Mouse (Mus musculus) MEL (cell line): ENCODE measurements around the gene Rrm1. TPM values are rescaled to one million over a fixed set of nuclear protein-coding genes. Genes with fewer than 3 reads are reported as not detected.

Experiments
- DNase-seq: peaks from one replicate; pipeline ENCODE4 v3.0.0; 2011; ENCODE audit warnings: low read depth, low spot score
- H3K27ac ChIP-seq: 2 replicates; pipeline ENCODE4 v1.5.1; 2012; ENCODE audit warnings: low read depth, mild to moderate bottlenecking, control low read depth, low read length, moderate library complexity; ENCODE audit not compliant: control insufficient read depth
- H3K27me3 ChIP-seq, 2 experiments: fragments of 150-350 bp in 1 of 2; sonication (generic) in 1 of 2; 2 replicates each; pipeline ENCODE4 v1.6.1; 2012; ENCODE audit warnings: low read length in 2 of 2, mild to moderate bottlenecking in 2 of 2, improper control_type of control experiment in 1 of 2, moderate library complexity in 1 of 2; ENCODE audit not compliant: insufficient read depth in 2 of 2, control insufficient read depth in 1 of 2
- H3K36me3 ChIP-seq, 2 experiments: 2 replicates each; pipeline ENCODE4 v1.6.1; 2012 to 2014; ENCODE audit warnings: low read length in 2 of 2, improper control_type of control experiment in 1 of 2, inconsistent platforms in 1 of 2, mild to moderate bottlenecking in 1 of 2; ENCODE audit not compliant: insufficient read depth in 2 of 2, control insufficient read depth in 1 of 2
- H3K4me1 ChIP-seq, 2 experiments: fragments of 150-350 bp in 1 of 2; sonication (generic) in 1 of 2; 2 replicates each; pipeline ENCODE4 v1.6.1; 2012; ENCODE audit warnings: low read length in 2 of 2, improper control_type of control experiment in 1 of 2, mild to moderate bottlenecking in 1 of 2; ENCODE audit not compliant: insufficient read depth in 2 of 2, control insufficient read depth in 1 of 2
- H3K4me3 ChIP-seq, 2 experiments: fragments of 150-350 bp in 1 of 2; sonication (generic) in 1 of 2; 2 replicates each; pipeline ENCODE4 v1.5.1; 2012; ENCODE audit warnings: low read depth in 2 of 2, low read length in 2 of 2, mild to moderate bottlenecking in 2 of 2, moderate library complexity in 2 of 2, control low read depth in 1 of 2, improper control_type of control experiment in 1 of 2; ENCODE audit not compliant: control insufficient read depth in 1 of 2, insufficient read depth in 1 of 2
- H3K79me2 ChIP-seq: 2 replicates; pipeline ENCODE4 v1.6.1; 2012; ENCODE audit warnings: mild to moderate bottlenecking, low read length, moderate library complexity; ENCODE audit not compliant: control insufficient read depth, poor library complexity, insufficient read depth
- H3K9ac ChIP-seq: 2 replicates; pipeline ENCODE4 v1.6.1; 2012; ENCODE audit warnings: low read depth, mild to moderate bottlenecking, control low read depth, low read length, moderate library complexity; ENCODE audit not compliant: control insufficient read depth, poor library complexity, severe bottlenecking
- H3K9me3 ChIP-seq: fragments of 150-350 bp; sonication (generic); replicated peaks from 2 replicates; pipeline ENCODE4 v1.6.1; 2012; ENCODE audit warnings: mild to moderate bottlenecking, low read length, improper control_type of control experiment, moderate library complexity; ENCODE audit not compliant: insufficient read depth
- CHD1 ChIP-seq: IDR thresholded peaks from 2 replicates; pipeline ENCODE4 v1.6.1; 2012; ENCODE audit warnings: low read depth, mild to moderate bottlenecking, inconsistent platforms, low read length, improper control_type of control experiment
- CTCF ChIP-seq, 3 experiments: IDR thresholded peaks in 2 of 3; conservative IDR thresholded peaks in 1 of 3; 2 replicates each; pipeline ENCODE4 v1.5.1; 2011 to 2012; ENCODE audit warnings: low read length in 3 of 3, low read depth in 2 of 3, mild to moderate bottlenecking in 2 of 3, improper control_type of control experiment in 1 of 3, inconsistent platforms in 1 of 3, mixed read lengths in 1 of 3, moderate library complexity in 1 of 3; ENCODE audit not compliant: control insufficient read depth in 1 of 3, insufficient read depth in 1 of 3, poor library complexity in 1 of 3, severe bottlenecking in 1 of 3
- EP300 ChIP-seq, 2 experiments: IDR thresholded peaks; 2 replicates each; pipeline ENCODE4 v1.6.1; 2011; ENCODE audit warnings: improper control_type of control experiment in 2 of 2, low read length in 2 of 2, low read depth in 1 of 2, mild to moderate bottlenecking in 1 of 2
- HCFC1 ChIP-seq: IDR thresholded peaks from 2 replicates; pipeline ENCODE4 v1.6.1; 2012; ENCODE audit warnings: low read depth, mild to moderate bottlenecking, inconsistent platforms, low read length, improper control_type of control experiment, moderate library complexity
- KAT2A ChIP-seq: conservative IDR thresholded peaks from 2 replicates; pipeline ENCODE4 v1.6.1; 2012; ENCODE audit warnings: low read depth, low read length, improper control_type of control experiment, inconsistent platforms
- MAFK ChIP-seq: IDR thresholded peaks from 2 replicates; pipeline ENCODE4 v1.6.1; 2011; ENCODE audit warnings: low read depth, mild to moderate bottlenecking, low read length, improper control_type of control experiment, borderline replicate concordance
- MYB ChIP-seq: IDR thresholded peaks from 2 replicates; pipeline ENCODE4 v1.6.1; 2011; ENCODE audit warnings: mild to moderate bottlenecking, low read depth, low read length, improper control_type of control experiment
- POLR2AphosphoS2 ChIP-seq: IDR thresholded peaks from 2 replicates; pipeline ENCODE4 v1.6.1; 2011; ENCODE audit warnings: low read length, improper control_type of control experiment
- SIN3A ChIP-seq: IDR thresholded peaks from 2 replicates; pipeline ENCODE4 v1.6.1; 2012; ENCODE audit warnings: low read length, improper control_type of control experiment, inconsistent platforms
- TBP ChIP-seq: IDR thresholded peaks from 2 replicates; pipeline ENCODE4 v1.8.0; 2011; ENCODE audit warnings: low read depth, low read length, improper control_type of control experiment
- UBTF ChIP-seq: IDR thresholded peaks from 2 replicates; pipeline ENCODE4 v1.6.1; 2012; ENCODE audit warnings: low read depth, mild to moderate bottlenecking, inconsistent platforms, low read length, improper control_type of control experiment, moderate library complexity, borderline replicate concordance; ENCODE audit not compliant: insufficient read depth
- polyA plus RNA-seq, 2 experiments: library from polyadenylated mRNA; stranded (reverse) in 1 of 2; unstranded in 1 of 2; fragments of >175 nt in 1 of 2; fragments of >200 nt in 1 of 2; gene quantifications; 2 replicates each; pipeline versions ENCODE4 v1.2.1 to v1.2.4; 2012; ENCODE audit warnings: low replicate concordance in 2 of 2, low read depth in 1 of 2; ENCODE audit not compliant: insufficient read length in 2 of 2, insufficient read depth in 1 of 2, missing spikeins in 1 of 2
- total RNA-seq: library from RNA; depleted of rRNA; stranded (reverse); fragments of 300-350 nt; gene quantifications from 2 replicates; pipeline ENCODE4 v1.2.3, GENCODE M21; 2012

Rrm1 gene
- total and polyA plus RNA-seq, 3 experiments = 147 to 228 TPM; not detected in 1

GRCm38 (mm10) chr7:102477377-102477776, 35.9 kb downstream of the Rrm1 start:
- Histone ChIP-seq H3K36me3 (no peaks in the 10 kb centered on the region), H3K9me3 (no peaks in the 10 kb centered on the region), H3K27ac (no peak overlapping the region), H3K4me3 (no peak overlapping the region), H3K4me1 (no peaks in the 10 kb centered on the region), H3K9ac (no peak overlapping the region), H3K27me3 (no peaks in the 10 kb centered on the region)
- DNase-seq = no peak
- TF ChIP-seq POLR2AphosphoS2 = no peak
- peak in 2 of 3 experiments; percentile 15 to 16; a peak in 1 of 6 replicates for TF ChIP-seq CTCF (IDR thresholded peaks at IDR 0.05 in 2 of 3, conservative IDR thresholded peaks at IDR 0.05 in 1 of 3; ENCODE audit: control insufficient read depth in 1 of 3, insufficient read depth in 1 of 3, low read depth in 2 of 3, low read length in 3 of 3, poor library complexity in 1 of 3, severe bottlenecking in 1 of 3)
- TF ChIP-seq, all 39 proteins: peak for 1
- no peaks in the 10 kb centered on the region for H3K79me2 ChIP-seq

GRCm38 (mm10) chr7:102478425-102478824, 36.9 kb downstream of the Rrm1 start:
- TF ChIP-seq TBP (peak; percentile 91), SIN3A (no peak)
- Histone ChIP-seq H3K9ac (no peak overlapping the region), H3K79me2 (no peaks in the 10 kb centered on the region), H3K4me1 (peaks cover 4 to 6% of the 10 kb centered on the region in 2 experiments; a peak in 2 of 4 replicates), H3K27me3 (no peaks in the 10 kb centered on the region), H3K27ac (no peak overlapping the region), H3K9me3 (no peaks in the 10 kb centered on the region), H3K36me3 (peaks cover 0 to 7% of the 10 kb centered on the region in 2 experiments; a peak in 2 of 4 replicates), H3K4me3 (no peak overlapping the region)
- peak; percentile 30 for DNase-seq

- Histone ChIP-seq H3K9me3 (no peaks in the 10 kb centered on the region), H3K27ac (no peak overlapping the region), H3K36me3 (peaks cover 0 to 11% of the 10 kb centered on the region in 2 experiments; a peak in 2 of 4 replicates), H3K4me3 (no peak overlapping the region), H3K27me3 (no peaks in the 10 kb centered on the region), H3K4me1 (peaks cover 4 to 6% of the 10 kb centered on the region in 2 experiments; a peak in 3 of 4 replicates), H3K79me2 (no peaks in the 10 kb centered on the region), H3K9ac (no peak overlapping the region)
- DNase-seq = no peak
- TF ChIP-seq CTCF (IDR thresholded peaks at IDR 0.05 in 2 of 3, conservative IDR thresholded peaks at IDR 0.05 in 1 of 3; ENCODE audit: control insufficient read depth in 1 of 3, insufficient read depth in 1 of 3, low read depth in 2 of 3, low read length in 3 of 3, poor library complexity in 1 of 3, severe bottlenecking in 1 of 3) = no peak
- TF ChIP-seq KAT2A = no peak
- no peak for TF ChIP-seq CHD1
Observed at GRCm38 (mm10) chr7:102478926-102479325, 37.4 kb downstream of the Rrm1 start.

GRCm38 (mm10) chr7:102479368-102480078, 38.0 kb downstream of the Rrm1 start:
- no peaks in the 10 kb centered on the region for H3K27me3 ChIP-seq
- TF ChIP-seq HCFC1 (no peak), UBTF (no peak), CTCF (IDR thresholded peaks at IDR 0.05 in 2 of 3, conservative IDR thresholded peaks at IDR 0.05 in 1 of 3; ENCODE audit: control insufficient read depth in 1 of 3, insufficient read depth in 1 of 3, low read depth in 2 of 3, low read length in 3 of 3, poor library complexity in 1 of 3, severe bottlenecking in 1 of 3) (no peak), MAFK (no peak), MYB (no peak), EP300 (IDR thresholded peaks at IDR 0.05; ENCODE audit: low read depth in 1 of 2, low read length in 2 of 2) (no peak)
- H3K4me1 ChIP-seq = peaks cover 4 to 6% of the 10 kb centered on the region in 2 experiments; a peak in 3 of 4 replicates
- no peak overlapping the region for H3K27ac ChIP-seq
- no peak overlapping the region for H3K9ac ChIP-seq
- H3K36me3 ChIP-seq = peaks cover 0 to 12% of the 10 kb centered on the region in 2 experiments; a peak in 2 of 4 replicates
- no peaks in the 10 kb centered on the region for H3K9me3 ChIP-seq
- H3K4me3 ChIP-seq = no peak overlapping the region
- no peaks in the 10 kb centered on the region for H3K79me2 ChIP-seq
- DNase-seq = no peak
